21 mouse cellular contexts compared by ENCODE assay signal in genomic region chr9:40961401-40961800, GRCm38 (mm10). TPM values are rescaled to one million over a fixed set of nuclear protein-coding genes. Genes with fewer than 3 reads are reported as not detected.
"Had no signal": no experiment of that assay in that cellular context is flagged by ENCODE, and none has a peak within 500 bp of the region (broad histone marks: within the 10 kb centered on the region; RNA-seq: fewer than 3 reads in every experiment).

No protein-coding gene starts in this region.

- H3K4me2 ChIP-seq: intestine, embryonic 15.5 days; kidney, embryonic 15.5 days; liver, embryonic 13.5 days had no signal

- H3K9me3 ChIP-seq: intestine, embryonic 15.5 days; kidney, embryonic 15.5 days; liver, embryonic 13.5 days had no signal

- ATAC-seq: intestine, embryonic 15.5 days had no signal

- H3K9ac ChIP-seq: intestine, embryonic 15.5 days; kidney, embryonic 15.5 days; liver, embryonic 13.5 days had no signal

- H3K27ac ChIP-seq: intestine, embryonic 15.5 days; kidney, embryonic 15.5 days; left cerebral cortex, adult 2 months; liver, embryonic 13.5 days had no signal

- H3K36me3 ChIP-seq: intestine, embryonic 15.5 days; kidney, embryonic 15.5 days; liver, embryonic 13.5 days had no signal

- H3K4me1 ChIP-seq: liver, embryonic 13.5 days had no signal

- DNase-seq: kidney, adult 11 months; kidney, adult 8-10 months; kidney, postnatal 10 days; kidney, postnatal 36 days; layer of hippocampus, postnatal 36 days; liver, embryonic 13.5 days; lung, adult 2 months; lung, postnatal 14 days; lung, postnatal 4 days; thymus, adult 18-20 months; thymus, postnatal 14 days; thymus, postnatal 4 days had no signal

- H3K4me3 ChIP-seq: intestine, embryonic 15.5 days; kidney, embryonic 15.5 days; left cerebral cortex, adult 2 months; liver, embryonic 13.5 days; myocyte had no signal

RNA-seq across cellular contexts. Expression of gene Jhy, which starts 2.5 kb away (rescaled TPM):
- polyA plus RNA-seq: liver, adult 2 months; liver, embryonic 13.5 days; liver, embryonic 16.5 days; myocyte; stomach, embryonic 16.5 days had no signal

RNA-seq across cellular contexts. Expression of gene Crtam, which starts 43.0 kb away (rescaled TPM):
- polyA plus RNA-seq: liver, adult 2 months; lung, embryonic 16.5 days; neural tube, embryonic 11.5 days had no signal
